Mouse (Mus musculus) G1E (cell line): ENCODE measurements around the gene Mgat4c.

Source experiments
- CTCF ChIP-seq: IDR thresholded peaks from 2 replicates; pipeline ENCODE4 v1.5.1; 2012; ENCODE audit warnings: low read depth, low read length, inconsistent platforms, mixed read lengths
- GATA1 ChIP-seq: IDR thresholded peaks from 2 replicates; pipeline ENCODE4 v1.6.1; 2012; ENCODE audit warnings: borderline replicate concordance, low read length, inconsistent platforms, mixed read lengths
- TAL1 ChIP-seq: conservative IDR thresholded peaks from 2 replicates; pipeline ENCODE4 v1.6.1; 2012; ENCODE audit warnings: low read depth, low read length, inconsistent platforms, mixed read lengths

- TF ChIP-seq CTCF (no peak), GATA1 (no peak), TAL1 (no peak)
Measured at GRCm38 (mm10) chr10:102245269-102245668, 564.0 kb downstream of the Mgat4c start.
